Mouse (Mus musculus) intestine, postnatal 0 days (tissue): ENCODE measurements at regions not wholly inside any gene's neighbourhood (a gene's known extent, or its start where the extent isn't known, plus 50 kb on each side); places are given as distances from the start of the nearest gene placed in this dataset.
"Not testable (repeated sequence)": the region's sequence is repeated elsewhere in the genome, so short reads cannot be mapped to it uniquely, and the experiment has no call there.

Experiments used
- ATAC-seq: fragments of 200-750 bp; cut with Nextera tagmentation; 2 replicates; pipeline ENCODE4 v1.8.0; 2017; ENCODE audit warnings: mild to moderate bottlenecking, moderate TSS enrichment, moderate library complexity
- H3K27ac ChIP-seq: fragments of 300-500 bp; sonication (generic); 2 replicates; pipeline ENCODE4 v1.5.1; 2014; ENCODE audit warnings: mild to moderate bottlenecking, low read depth, low read length, moderate library complexity
- H3K27me3 ChIP-seq: fragments of 300-500 bp; sonication (generic); replicated peaks from 2 replicates; pipeline ENCODE4 v1.6.1; 2014; ENCODE audit warnings: low read length, mixed read lengths; ENCODE audit not compliant: control insufficient read depth, insufficient read depth
- H3K36me3 ChIP-seq: fragments of 300-500 bp; sonication (generic); 2 replicates; pipeline ENCODE4 v1.6.1; 2014; ENCODE audit warnings: mild to moderate bottlenecking, moderate library complexity; ENCODE audit not compliant: control insufficient read depth, insufficient read depth
- H3K4me1 ChIP-seq: fragments of 300-500 bp; sonication (generic); replicated peaks from 2 replicates; pipeline ENCODE4 v1.6.1; 2014; ENCODE audit warnings: antibody characterized with exemption, low read length, mixed read lengths; ENCODE audit not compliant: control insufficient read depth, insufficient read depth
- H3K4me2 ChIP-seq: fragments of 300-500 bp; sonication (generic); replicated peaks from 2 replicates; pipeline ENCODE4 v1.6.1; 2014; ENCODE audit warnings: low read depth, mild to moderate bottlenecking, moderate library complexity
- H3K4me3 ChIP-seq: fragments of 300-500 bp; sonication (generic); 2 replicates; pipeline ENCODE4 v1.5.1; 2014; ENCODE audit warnings: low read depth, low read length
- H3K9ac ChIP-seq: fragments of 300-500 bp; sonication (generic); 2 replicates; pipeline ENCODE4 v1.6.1; 2014; ENCODE audit warnings: mild to moderate bottlenecking, low read depth, low read length
- H3K9me3 ChIP-seq: fragments of 300-500 bp; sonication (generic); 2 replicates; pipeline ENCODE4 v1.6.1; 2016; ENCODE audit warnings: mixed run types; ENCODE audit not compliant: control insufficient read depth
- CTCF ChIP-seq: sonication (generic); IDR thresholded peaks from 2 replicates; pipeline ENCODE4 v1.5.1; 2016; ENCODE audit warnings: low read depth, mild to moderate bottlenecking, control low read depth, antibody characterized with exemption, moderate library complexity
- WGBS: fragments of 180-500 bp; shearing (Covaris S2); extraction: QIAGEN DNeasy Blood & Tissue Kit; methylation state at CpG from one replicate; pipeline ENCODE4 v1.1.7; 2014; 5-methylcytosine and 5-hydroxymethylcytosine counted together

- Histone ChIP-seq H3K27me3 (no peaks in the 10 kb centered on the region), H3K4me1 (no peaks in the 10 kb centered on the region), H3K9me3 (no peaks in the 10 kb centered on the region), H3K27ac (no peak overlapping the region), H3K36me3 (no peaks in the 10 kb centered on the region), H3K4me3 (no peak overlapping the region), H3K4me2 (no peak overlapping the region), H3K9ac (no peak overlapping the region)
- 54% methylated on average over 6 of the region's 6 CpGs for WGBS
- no peak for TF ChIP-seq CTCF
- peak; percentile 66 for ATAC-seq
Measured at GRCm38 (mm10) chr13:20026612-20027011, 63.8 kb upstream of the Elmo1 start.

- H3K27ac ChIP-seq, H3K9me3 ChIP-seq, ATAC-seq, H3K4me1 ChIP-seq, H3K4me3 ChIP-seq, H3K36me3 ChIP-seq, H3K4me2 ChIP-seq, H3K9ac ChIP-seq, H3K27me3 ChIP-seq: not testable (repeated sequence)
- WGBS: 92% methylated on average over 16 of the region's 16 CpGs
Measured at GRCm38 (mm10) chr13:20016454-20016853, 73.9 kb upstream of the Elmo1 start.

GRCm38 (mm10) chr13:20012621-20013020 lies 77.8 kb upstream of the Elmo1 start:
- Histone ChIP-seq H3K4me1 (no peaks in the 10 kb centered on the region), H3K4me2 (no peak overlapping the region), H3K4me3 (no peak overlapping the region), H3K27ac (no peak overlapping the region), H3K27me3 (no peaks in the 10 kb centered on the region), H3K9ac (no peak overlapping the region), H3K9me3 (no peaks in the 10 kb centered on the region), H3K36me3 (no peaks in the 10 kb centered on the region)
- WGBS: 61% methylated on average over 3 of the region's 3 CpGs
- no peak for ATAC-seq
- TF ChIP-seq CTCF: no peak

- TF ChIP-seq CTCF: no peak
Measured at GRCm38 (mm10) chr13:20009164-20009563, 81.2 kb upstream of the Elmo1 start.

GRCm38 (mm10) chr13:20007561-20007960 lies 82.8 kb upstream of the Elmo1 start:
- no peaks in the 10 kb centered on the region for H3K4me1 ChIP-seq
- H3K9ac ChIP-seq: no peak overlapping the region
- H3K27ac ChIP-seq: no peak overlapping the region
- no peak for TF ChIP-seq CTCF
- WGBS: 62% methylated on average over 2 of the region's 2 CpGs
- H3K9me3 ChIP-seq: no peaks in the 10 kb centered on the region
- H3K36me3 ChIP-seq: no peaks in the 10 kb centered on the region
- 0 out of 2 replicates have a peak, but pooled peaks have one; percentile 25 for ATAC-seq
- H3K4me2 ChIP-seq: no peak overlapping the region
- no peaks in the 10 kb centered on the region for H3K27me3 ChIP-seq
- no peak overlapping the region for H3K4me3 ChIP-seq

More at GRCm38 (mm10) chr13:20009164-20009563, 81.2 kb upstream of the Elmo1 start:
- H3K4me2 ChIP-seq: no peak overlapping the region
- H3K4me3 ChIP-seq: no peak overlapping the region
- WGBS: 75% methylated on average over 1 of the region's 1 CpGs
- H3K27me3 ChIP-seq: no peaks in the 10 kb centered on the region
- no peak for ATAC-seq
- H3K4me1 ChIP-seq: no peaks in the 10 kb centered on the region
- no peak overlapping the region for H3K9ac ChIP-seq
- no peaks in the 10 kb centered on the region for H3K9me3 ChIP-seq
- no peaks in the 10 kb centered on the region for H3K36me3 ChIP-seq
- H3K27ac ChIP-seq: no peak overlapping the region

GRCm38 (mm10) chr13:19997606-19998005 lies 92.8 kb upstream of the Elmo1 start:
- no peak overlapping the region for H3K4me3 ChIP-seq
- no peaks in the 10 kb centered on the region for H3K36me3 ChIP-seq
- ATAC-seq: no peak
- H3K9me3 ChIP-seq: no peaks in the 10 kb centered on the region
- H3K4me1 ChIP-seq: no peaks in the 10 kb centered on the region
- H3K9ac ChIP-seq: no peak overlapping the region
- 67% methylated on average over 2 of the region's 2 CpGs for WGBS
- no peaks in the 10 kb centered on the region for H3K27me3 ChIP-seq
- no peak overlapping the region for H3K4me2 ChIP-seq
- TF ChIP-seq CTCF: no peak
- no peak overlapping the region for H3K27ac ChIP-seq

GRCm38 (mm10) chr13:19975621-19976020 lies 114.8 kb upstream of the Elmo1 start:
- no peaks in the 10 kb centered on the region for H3K9me3 ChIP-seq
- no peak for TF ChIP-seq CTCF
- no peak overlapping the region for H3K4me2 ChIP-seq
- H3K9ac ChIP-seq: no peak overlapping the region
- no peak overlapping the region for H3K27ac ChIP-seq
- no peak overlapping the region for H3K4me3 ChIP-seq
- no peaks in the 10 kb centered on the region for H3K27me3 ChIP-seq
- H3K4me1 ChIP-seq: no peaks in the 10 kb centered on the region
- no peaks in the 10 kb centered on the region for H3K36me3 ChIP-seq
- ATAC-seq: no peak
